Mouse (Mus musculus): ENCODE results near the gene Smyd4. TPM values are rescaled to one million over a fixed set of nuclear protein-coding genes. Genes with fewer than 3 reads are reported as not detected.

Smyd4 gene
- 14.4 and 14.6 TPM in 2 replicates for polyA plus RNA-seq (2015; fragmentation: Nextera tagmentation; extraction: Ambion mirVana)

GRCm38 (mm10) chr11:75348199-75348889 lies at the start of gene Smyd4, which contains the start of gene Rpa1:
Smyd4 (plus strand) TSS chr11:75348433.
Rpa1 (minus strand) TSS chr11:75348324.
- no peaks in the 10 kb centered on the region for H3K9me3 ChIP-seq
- under 1% methylated on average over 56 of the region's 56 CpGs for WGBS
- no peaks in the 10 kb centered on the region for H3K27me3 ChIP-seq
- H3K9ac ChIP-seq, result peak within 1 kb of the TSS; percentile 85
- H3K27ac ChIP-seq, result peak within 1 kb of the TSS; percentile 79
- peak; percentile 98 for ATAC-seq (ENCODE audit: borderline replicate concordance, extremely low read depth, low FRiP score, low TSS enrichment)
- peaks cover 47% of the 10 kb centered on the region for H3K4me1 ChIP-seq
- no peaks in the 10 kb centered on the region for H3K36me3 ChIP-seq
- peak within 1 kb of the TSS; percentile 82 for H3K4me2 ChIP-seq
- H3K4me3 ChIP-seq, result peak within 1 kb of the TSS; percentile 90

DNA sequence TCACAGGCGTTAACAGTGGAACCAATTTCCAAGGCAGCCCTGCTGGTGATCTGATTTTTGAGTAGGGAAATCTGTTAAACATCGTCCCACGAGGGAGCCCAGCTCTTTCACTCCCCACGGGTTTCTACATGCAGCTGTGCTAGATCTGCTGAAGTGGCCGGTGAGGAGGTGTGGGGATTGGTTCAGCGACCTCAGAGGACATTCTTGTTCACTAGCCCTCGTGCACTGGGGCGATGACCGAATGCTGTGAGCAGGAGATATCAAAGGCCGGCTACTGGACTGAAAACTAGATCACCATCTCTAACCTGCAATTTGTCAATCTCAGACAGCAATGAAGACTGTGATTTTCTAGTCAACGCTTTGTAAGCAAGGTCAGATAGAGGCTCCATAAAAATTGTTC lies 49.7 kb upstream of the Smyd4 start:
- WGBS, result 37% methylated on average over 11 of the region's 11 CpGs
- no peak overlapping the region for H3K27ac ChIP-seq
- H3K9ac ChIP-seq, result no peak overlapping the region; the same call in 1 of the 2 replicates
- H3K4me2 ChIP-seq, result no peak overlapping the region
- peaks cover 5% of the 10 kb centered on the region for H3K27me3 ChIP-seq
- no peak overlapping the region for H3K4me3 ChIP-seq
- ATAC-seq (ENCODE audit: borderline replicate concordance, extremely low read depth, low FRiP score, low TSS enrichment), result no peak
- H3K4me1 ChIP-seq, result peaks cover 4% of the 10 kb centered on the region; the same call in 1 of the 2 replicates
- H3K9me3 ChIP-seq, result no peaks in the 10 kb centered on the region
- H3K36me3 ChIP-seq, result peaks cover 40% of the 10 kb centered on the region

GRCm38 (mm10) chr11:75299786-75300185 lies 48.4 kb upstream of the Smyd4 start:
- ATAC-seq (ENCODE audit: borderline replicate concordance, extremely low read depth, low FRiP score, low TSS enrichment), result no peak
- Histone ChIP-seq H3K27ac (no peak overlapping the region), H3K4me2 (no peak overlapping the region), H3K36me3 (peaks cover 47% of the 10 kb centered on the region), H3K27me3 (no peaks in the 10 kb centered on the region), H3K9ac (no peak overlapping the region), H3K4me1 (peaks cover 2% of the 10 kb centered on the region; the same call in 1 of the 2 replicates), H3K4me3 (no peak overlapping the region), H3K9me3 (no peaks in the 10 kb centered on the region)
- 90% methylated on average over 10 of the region's 10 CpGs for WGBS

- 70% methylated on average over 9 of the region's 9 CpGs for WGBS
Observed at GRCm38 (mm10) chr11:75300954-75301353, 47.3 kb upstream of the Smyd4 start.

DNA sequence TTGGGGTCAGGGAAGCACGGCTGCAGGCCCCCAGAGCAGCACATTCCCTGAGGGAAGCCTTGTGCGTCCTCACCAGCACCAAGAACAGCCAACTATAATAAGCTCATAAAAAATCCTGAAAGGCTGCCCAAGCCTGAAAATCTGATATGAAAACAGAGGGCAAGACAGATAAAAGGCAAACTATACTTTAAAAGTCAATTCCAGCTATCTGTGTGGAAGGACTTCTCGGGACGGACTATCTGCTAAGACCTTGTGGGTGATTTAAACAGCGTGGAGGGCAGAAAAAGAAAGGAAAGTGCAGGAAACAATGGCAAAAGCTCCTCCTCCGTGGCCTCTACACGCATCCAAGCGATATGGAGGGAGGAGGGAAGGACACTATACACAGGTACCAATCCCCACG lies 43.4 kb upstream of the Smyd4 start:
- Histone ChIP-seq H3K9ac (no peak overlapping the region), H3K4me2 (no peak overlapping the region), H3K36me3 (peaks cover 87% of the 10 kb centered on the region), H3K27me3 (no peaks in the 10 kb centered on the region), H3K4me3 (no peak overlapping the region), H3K27ac (no peak overlapping the region), H3K9me3 (no peaks in the 10 kb centered on the region), H3K4me1 (no peaks in the 10 kb centered on the region)
- WGBS, result 84% methylated on average over 9 of the region's 9 CpGs
- ATAC-seq (ENCODE audit: borderline replicate concordance, extremely low read depth, low FRiP score, low TSS enrichment), result no peak

More at GRCm38 (mm10) chr11:75300954-75301353, 47.3 kb upstream of the Smyd4 start:
- no peaks in the 10 kb centered on the region for H3K9me3 ChIP-seq
- no peak for ATAC-seq (ENCODE audit: borderline replicate concordance, extremely low read depth, low FRiP score, low TSS enrichment)
- no peak overlapping the region for H3K4me2 ChIP-seq
- no peak overlapping the region for H3K4me3 ChIP-seq
- no peaks in the 10 kb centered on the region for H3K27me3 ChIP-seq
- H3K27ac ChIP-seq, result no peak overlapping the region
- H3K4me1 ChIP-seq, result no peaks in the 10 kb centered on the region; the same call in 1 of the 2 replicates
- H3K9ac ChIP-seq, result no peak overlapping the region
- peaks cover 56% of the 10 kb centered on the region for H3K36me3 ChIP-seq

- Histone ChIP-seq H3K27me3 (no peaks in the 10 kb centered on the region), H3K36me3 (peaks cover 85% of the 10 kb centered on the region), H3K9me3 (no peaks in the 10 kb centered on the region), H3K9ac (no peak overlapping the region), H3K27ac (no peak overlapping the region), H3K4me3 (no peak overlapping the region), H3K4me1 (no peaks in the 10 kb centered on the region), H3K4me2 (no peak overlapping the region)
- ATAC-seq (ENCODE audit: borderline replicate concordance, extremely low read depth, low FRiP score, low TSS enrichment), result no peak
- WGBS, result 85% methylated on average over 4 of the region's 4 CpGs
Observed at GRCm38 (mm10) chr11:75308650-75309049, 39.6 kb upstream of the Smyd4 start.

- no peak overlapping the region for H3K27ac ChIP-seq
- no peaks in the 10 kb centered on the region for H3K27me3 ChIP-seq
- H3K4me3 ChIP-seq, result no peak overlapping the region
- H3K36me3 ChIP-seq, result peaks cover 88% of the 10 kb centered on the region
- H3K9me3 ChIP-seq, result no peaks in the 10 kb centered on the region
- no peaks in the 10 kb centered on the region for H3K4me1 ChIP-seq
- H3K4me2 ChIP-seq, result no peak overlapping the region
- no peak overlapping the region for H3K9ac ChIP-seq
- WGBS, result 82% methylated on average over 8 of the region's 8 CpGs
- no peak for ATAC-seq (ENCODE audit: borderline replicate concordance, extremely low read depth, low FRiP score, low TSS enrichment)
Observed at GRCm38 (mm10) chr11:75310813-75311212, 37.4 kb upstream of the Smyd4 start.

GRCm38 (mm10) chr11:75311751-75312150 lies 36.5 kb upstream of the Smyd4 start:
- H3K9me3 ChIP-seq, result no peaks in the 10 kb centered on the region
- WGBS, result 76% methylated on average over 6 of the region's 6 CpGs

DNA sequence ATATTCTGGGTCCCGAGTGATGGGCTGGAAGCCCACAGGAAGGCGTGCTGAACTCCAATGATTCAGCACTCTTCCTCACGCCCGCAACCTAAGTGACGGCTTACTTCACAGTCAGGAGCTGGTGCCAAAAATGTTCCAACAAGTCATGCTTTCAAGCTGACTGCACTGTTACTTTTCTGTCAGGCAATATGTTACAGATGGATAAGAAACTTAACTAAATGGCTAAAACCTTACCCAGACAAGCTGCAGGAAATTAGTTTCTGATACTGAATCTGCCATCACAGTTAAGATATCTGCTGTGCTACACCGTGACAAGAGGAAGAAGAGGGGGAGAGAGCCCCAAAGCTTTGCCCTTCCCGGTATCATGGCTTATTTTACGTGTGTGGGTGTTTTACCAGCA lies 34.4 kb upstream of the Smyd4 start:
- WGBS, result 76% methylated on average over 8 of the region's 8 CpGs
- Histone ChIP-seq H3K27ac (no peak overlapping the region), H3K4me2 (no peak overlapping the region), H3K9me3 (no peaks in the 10 kb centered on the region), H3K9ac (no peak overlapping the region), H3K4me1 (no peaks in the 10 kb centered on the region; the same call in 1 of the 2 replicates), H3K4me3 (no peak overlapping the region), H3K36me3 (peaks cover 77% of the 10 kb centered on the region), H3K27me3 (no peaks in the 10 kb centered on the region)
- no peak for ATAC-seq (ENCODE audit: borderline replicate concordance, extremely low read depth, low FRiP score, low TSS enrichment)

More at GRCm38 (mm10) chr11:75311751-75312150, 36.5 kb upstream of the Smyd4 start:
- Histone ChIP-seq H3K27me3 (no peaks in the 10 kb centered on the region), H3K36me3 (peaks cover 86% of the 10 kb centered on the region), H3K4me2 (no peak overlapping the region), H3K4me3 (no peak overlapping the region), H3K27ac (no peak overlapping the region), H3K9ac (no peak overlapping the region), H3K4me1 (no peaks in the 10 kb centered on the region)
- ATAC-seq (ENCODE audit: borderline replicate concordance, extremely low read depth, low FRiP score, low TSS enrichment), result no peak

GRCm38 (mm10) chr11:75318351-75319221 lies 29.6 kb upstream of the Smyd4 start:
- Histone ChIP-seq H3K9ac (no peak overlapping the region), H3K9me3 (no peaks in the 10 kb centered on the region), H3K27me3 (no peaks in the 10 kb centered on the region), H3K27ac (no peak overlapping the region), H3K4me2 (no peak overlapping the region), H3K4me1 (peaks cover 17% of the 10 kb centered on the region), H3K4me3 (no peak overlapping the region), H3K36me3 (peaks cover 35% of the 10 kb centered on the region)
- ATAC-seq (ENCODE audit: borderline replicate concordance, extremely low read depth, low FRiP score, low TSS enrichment), result no peak
- 46% methylated on average over 14 of the region's 14 CpGs for WGBS

GRCm38 (mm10) chr11:75319246-75319645 lies 29.0 kb upstream of the Smyd4 start:
- H3K27me3 ChIP-seq, result no peaks in the 10 kb centered on the region
- peaks cover 19% of the 10 kb centered on the region for H3K4me1 ChIP-seq
- H3K9ac ChIP-seq, result no peak overlapping the region
- no peaks in the 10 kb centered on the region for H3K9me3 ChIP-seq
- H3K4me2 ChIP-seq, result no peak overlapping the region
- H3K4me3 ChIP-seq, result no peak overlapping the region
- H3K27ac ChIP-seq, result peak overlapping the region; percentile 20; the same call in 1 of the 2 replicates
- whole genome bisulfite sequencing, result 52% methylated on average over 5 of the region's 5 CpGs
- no peak for ATAC-seq (ENCODE audit: borderline replicate concordance, extremely low read depth, low FRiP score, low TSS enrichment)
- H3K36me3 ChIP-seq, result peaks cover 29% of the 10 kb centered on the region

DNA sequence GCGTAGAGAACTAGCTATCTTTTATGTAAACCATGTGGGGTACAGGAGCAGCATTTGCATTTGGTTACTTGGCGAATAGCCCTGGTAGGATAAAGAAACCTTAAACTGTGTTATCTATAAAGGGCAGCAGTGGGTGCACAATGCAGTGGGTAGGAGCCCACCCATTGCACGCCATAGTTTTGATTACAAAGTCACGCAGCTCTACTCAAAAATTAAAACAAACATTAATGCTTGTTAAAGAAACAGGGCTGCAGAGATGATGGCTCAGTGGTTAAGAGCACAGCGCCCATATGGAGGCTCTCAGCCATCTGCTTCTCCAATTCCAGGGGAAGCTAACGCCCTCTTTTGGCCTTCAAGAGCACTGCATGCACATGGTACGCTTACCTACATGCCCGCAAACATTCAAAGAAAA lies 24.9 kb upstream of the Smyd4 start:
- Histone ChIP-seq H3K4me1 (peaks cover 34% of the 10 kb centered on the region), H3K27me3 (no peaks in the 10 kb centered on the region), H3K9me3 (no peaks in the 10 kb centered on the region), H3K4me2 (no peak overlapping the region), H3K4me3 (no peak overlapping the region), H3K27ac (no peak overlapping the region), H3K36me3 (peaks cover 13% of the 10 kb centered on the region; the same call in 1 of the 2 replicates), H3K9ac (no peak overlapping the region)
- no peak for ATAC-seq (ENCODE audit: borderline replicate concordance, extremely low read depth, low FRiP score, low TSS enrichment)
- 44% methylated on average over 8 of the region's 8 CpGs for WGBS
